In the genomic region with DNA sequence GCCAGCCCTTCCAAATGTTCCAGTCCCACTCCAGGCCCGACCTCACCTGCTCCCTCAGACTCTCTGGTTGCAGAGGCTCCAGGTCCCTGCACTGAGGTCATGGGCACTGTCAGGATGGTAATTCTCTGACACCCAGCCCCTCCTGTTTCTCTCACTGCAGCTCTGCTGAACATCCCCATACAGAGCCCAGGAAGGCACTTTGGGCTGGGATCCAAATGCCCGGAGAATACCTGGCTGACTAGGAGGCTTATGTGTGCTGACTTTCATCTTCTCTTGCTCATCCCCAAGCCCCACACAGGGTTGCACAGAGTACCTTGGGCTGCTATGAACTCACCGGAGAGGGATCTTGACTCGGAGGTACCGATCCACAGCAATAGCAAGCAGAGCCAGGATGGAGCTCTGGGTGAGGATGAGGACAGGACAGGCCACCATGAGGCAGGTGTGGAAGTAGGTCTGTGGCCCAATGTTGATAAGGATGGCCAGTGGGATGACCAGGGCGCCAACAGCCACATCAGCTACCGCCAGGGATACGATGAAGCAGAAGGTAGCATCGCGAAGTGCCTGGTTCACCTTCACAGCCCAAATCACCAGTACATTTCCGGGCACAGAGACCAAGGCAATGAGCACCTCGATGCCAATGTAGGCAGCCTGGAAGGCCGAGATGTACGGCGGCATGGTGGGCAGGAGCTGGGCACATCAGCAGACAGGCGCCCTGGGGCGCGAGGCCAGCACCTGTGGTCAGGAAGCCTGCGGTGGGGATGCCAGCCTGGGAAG, we compare ENCODE assay signal across 8 mouse cellular contexts. TPM values are rescaled to one million over a fixed set of nuclear protein-coding genes. Genes with fewer than 3 reads are reported as not detected.
DNase-seq lines count a peak whose midpoint lies in the region; ATAC-seq and TF ChIP-seq lines count a peak whose summit lies in the region.

No protein-coding gene starts in this region.

- peaks cover 18% of the 10 kb centered on the region for H3K27me3 ChIP-seq in heart, postnatal 0 days (ENCODE audit: control insufficient read depth, insufficient read depth, low read length)
- H3K27me3 ChIP-seq in neural tube, embryonic 13.5 days: peaks cover 48% of the 10 kb centered on the region

- peak overlapping the region; percentile 30; the same call in 1 of the 2 replicates for H3K9ac ChIP-seq in heart, postnatal 0 days (replicated peaks; ENCODE audit: low read depth, low read length)
- H3K9ac ChIP-seq in neural tube, embryonic 13.5 days: peak overlapping the region; percentile 71

- no peaks in the 10 kb centered on the region for H3K36me3 ChIP-seq in heart, postnatal 0 days (replicated peaks; ENCODE audit: control insufficient read depth, insufficient read depth, low read length)
- no peaks in the 10 kb centered on the region for H3K36me3 ChIP-seq in neural tube, embryonic 13.5 days

- intact Hi-C loops in left cerebral cortex, adult 2 months (cut with DNase I): loop anchor here (2.0 kb wide), 1 partner anchor 29 kb away; no protein-coding TSS in a partner anchor

- no peak for TF ChIP-seq EP300 in heart, postnatal 0 days (IDR thresholded peaks at IDR 0.05; ENCODE audit: low read depth)

- peak overlapping the region; percentile 95 for H3K27ac ChIP-seq in left cerebral cortex, adult 2 months
- peak overlapping the region; percentile 87 for H3K27ac ChIP-seq in heart, postnatal 0 days (ENCODE audit: low read depth)
- H3K27ac ChIP-seq in neural tube, embryonic 13.5 days (replicated peaks): no peak overlapping the region

- peak overlapping the region; percentile 74 for H3K4me3 ChIP-seq in left cerebral cortex, adult 2 months
- H3K4me3 ChIP-seq in heart, postnatal 0 days (ENCODE audit: low read depth, low read length): peak overlapping the region; percentile 43
- peak overlapping the region; percentile 46 for H3K4me3 ChIP-seq in neural tube, embryonic 13.5 days

- H3K9me3 ChIP-seq in heart, postnatal 0 days (replicated peaks; ENCODE audit: control insufficient read depth, low read length): no peaks in the 10 kb centered on the region
- H3K9me3 ChIP-seq in neural tube, embryonic 13.5 days: no peaks in the 10 kb centered on the region

- no peak for DNase-seq in left cerebral cortex, adult 2 months (ENCODE audit: extremely low spot score in 1 of 2, low spot score in 2 of 2)
- DNase-seq in left cerebral cortex, adult 18-20 months (ENCODE audit: low spot score in 2 of 2): no peak
- DNase-seq in cerebellum, postnatal 14 days: peak; percentile 61 to 67
- DNase-seq in heart, postnatal 0 days (ENCODE audit: low spot score): no peak
- DNase-seq in embryo, embryonic 10.5 days (ENCODE audit: low spot score): no peak
- no peak for DNase-seq in yolk sac, embryonic 10.5 days (ENCODE audit: low spot score)
- DNase-seq in urinary bladder, postnatal 25 days (ENCODE audit: low spot score): no peak

- peak overlapping the region; percentile 72 for H3K4me2 ChIP-seq in heart, postnatal 0 days (ENCODE audit: low read depth, low read length)
- peak overlapping the region; percentile 82 for H3K4me2 ChIP-seq in neural tube, embryonic 13.5 days

- no peak for ATAC-seq in heart, postnatal 0 days (ENCODE audit: insufficient read depth, low read depth)
- no peak for ATAC-seq in neural tube, embryonic 13.5 days (ENCODE audit: low read depth)

- TF ChIP-seq CTCF in left cerebral cortex, adult 2 months (IDR thresholded peaks at IDR 0.05): no peak
- TF ChIP-seq CTCF in heart, postnatal 0 days (IDR thresholded peaks at IDR 0.05; ENCODE audit: low read depth): no peak

- 39% methylated on average over 19 of the region's 19 CpGs for WGBS in heart, postnatal 0 days
- WGBS in neural tube, embryonic 13.5 days: 46% methylated on average over 19 of the region's 19 CpGs

- H3K4me1 ChIP-seq in heart, postnatal 0 days (ENCODE audit: control insufficient read depth, insufficient read depth): peaks cover 28% of the 10 kb centered on the region
- peaks cover 41% of the 10 kb centered on the region for H3K4me1 ChIP-seq in neural tube, embryonic 13.5 days (replicated peaks)

RNA-seq across cellular contexts. Expression of gene Adora1, which starts 1.4 kb away (rescaled TPM):
- total RNA-seq in left cerebral cortex, adult 2 months (2021): 100 to 1,000 TPM; 180 to 188 TPM
- 100 to 1,000 TPM; 167 to 172 TPM for total RNA-seq in left cerebral cortex, adult 18-20 months (2021)
- 15.5 and 29.2 TPM in 2 replicates for total RNA-seq in heart, postnatal 0 days (2014; rRNA removed; ENCODE audit: low replicate concordance)
- 11.7 and 12.9 TPM in 2 replicates for polyA plus RNA-seq in heart, postnatal 0 days (2015; fragmentation: Nextera tagmentation; extraction: Ambion mirVana)
- polyA plus RNA-seq in neural tube, embryonic 13.5 days (2015; fragmentation: Nextera tagmentation; extraction: Ambion mirVana): 11.1 and 12.8 TPM in 2 replicates

RNA-seq across cellular contexts. Expression of gene Mybph, which starts 40.6 kb away (rescaled TPM):
- under 1 TPM in 1 of 2 experiments, not detected in 1; 0.25 TPM for total RNA-seq in left cerebral cortex, adult 2 months (2021)
- total RNA-seq in left cerebral cortex, adult 18-20 months (2021): under 1 TPM in 1 of 2 experiments, not detected in 1; 0.19 TPM
- not detected in 2 replicates for total RNA-seq in heart, postnatal 0 days (2014; rRNA removed; ENCODE audit: low replicate concordance)
- 0.12 TPM in 2 replicates for polyA plus RNA-seq in heart, postnatal 0 days (2015; fragmentation: Nextera tagmentation; extraction: Ambion mirVana)
- 2.9 and 8.5 TPM in 2 replicates for polyA plus RNA-seq in neural tube, embryonic 13.5 days (2015; fragmentation: Nextera tagmentation; extraction: Ambion mirVana)

RNA-seq across cellular contexts. Expression of gene Chil1, which starts 51.9 kb away (rescaled TPM):
- total RNA-seq in left cerebral cortex, adult 2 months (2021): 10 to 100 TPM; 14.0 TPM
- total RNA-seq in left cerebral cortex, adult 18-20 months (2021): 10 to 100 TPM; 16.5 to 18.4 TPM
- total RNA-seq in heart, postnatal 0 days (2014; rRNA removed; ENCODE audit: low replicate concordance): 0.69 TPM in 1 of 2 replicates, not detected in the other
- polyA plus RNA-seq in heart, postnatal 0 days (2015; fragmentation: Nextera tagmentation; extraction: Ambion mirVana): 0.59 and 0.95 TPM in 2 replicates
- 1.9 and 2.8 TPM in 2 replicates for polyA plus RNA-seq in neural tube, embryonic 13.5 days (2015; fragmentation: Nextera tagmentation; extraction: Ambion mirVana)

RNA-seq across cellular contexts. Expression of gene Myog, which starts 55.9 kb away (rescaled TPM):
- total RNA-seq in left cerebral cortex, adult 2 months (2021): not detected
- not detected for total RNA-seq in left cerebral cortex, adult 18-20 months (2021)
- not detected in 2 replicates for total RNA-seq in heart, postnatal 0 days (2014; rRNA removed; ENCODE audit: low replicate concordance)
- 0.25 and 0.31 TPM in 2 replicates for polyA plus RNA-seq in heart, postnatal 0 days (2015; fragmentation: Nextera tagmentation; extraction: Ambion mirVana)
- polyA plus RNA-seq in neural tube, embryonic 13.5 days (2015; fragmentation: Nextera tagmentation; extraction: Ambion mirVana): 5.2 and 21.7 TPM in 2 replicates

Comparison
In these comparisons a context has a peak if more than half of its experiments do, and no peak if none do; other contexts are left out.
1. DNase-seq: peak in cerebellum, postnatal 14 days (2 of 2); none in left cerebral cortex, adult 2 months (0 of 2), left cerebral cortex, adult 18-20 months (0 of 2), heart, postnatal 0 days (single experiment), embryo, embryonic 10.5 days (single experiment), yolk sac, embryonic 10.5 days (single experiment) and urinary bladder, postnatal 25 days (single experiment).
2. Peak in every context shown above with its lines, with median percentiles within 50 percentile points of each other: H3K4me3 ChIP-seq.